Mouse (Mus musculus) macrophage (primary cell): ENCODE measurements around the gene Grtp1. TPM values are rescaled to one million over a fixed set of nuclear protein-coding genes. Genes with fewer than 3 reads are reported as not detected.

Experiments
- H3K27ac ChIP-seq: fragments of 350-480 bp; formaldehyde crosslinking; 2 replicates; pipeline ENCODE4 v1.9.0; 2021
- H3K36me3 ChIP-seq: fragments of 350-480 bp; formaldehyde crosslinking; 2 replicates; pipeline ENCODE4 v1.9.0; 2021; ENCODE audit errors: inconsistent target
- H3K4me3 ChIP-seq: fragments of 350-480 bp; formaldehyde crosslinking; 2 replicates; pipeline ENCODE4 v1.9.0; 2021; ENCODE audit errors: inconsistent target
- H3K79me2 ChIP-seq: fragments of 350-480 bp; formaldehyde crosslinking; 2 replicates; pipeline ENCODE4 v1.9.0; 2021; ENCODE audit errors: inconsistent target
- whole genome bisulfite sequencing: methylation state at CpG from one replicate; pipeline ENCODE4 v1.1.7; 2026; ENCODE audit warnings: inconsistent platforms; ENCODE audit not compliant: missing documents; 5-methylcytosine and 5-hydroxymethylcytosine counted together
- polyA plus RNA-seq: library from polyadenylated mRNA; stranded (reverse); fragments of 250-400 nt; gene quantifications from 3 replicates; pipeline ENCODE4 v1.2.4, GENCODE M21; 2018; ENCODE audit warnings: inconsistent platforms

Grtp1 gene
- polyA plus RNA-seq, 1 experiment from 2014 or later: 0.34 TPM

DNA sequence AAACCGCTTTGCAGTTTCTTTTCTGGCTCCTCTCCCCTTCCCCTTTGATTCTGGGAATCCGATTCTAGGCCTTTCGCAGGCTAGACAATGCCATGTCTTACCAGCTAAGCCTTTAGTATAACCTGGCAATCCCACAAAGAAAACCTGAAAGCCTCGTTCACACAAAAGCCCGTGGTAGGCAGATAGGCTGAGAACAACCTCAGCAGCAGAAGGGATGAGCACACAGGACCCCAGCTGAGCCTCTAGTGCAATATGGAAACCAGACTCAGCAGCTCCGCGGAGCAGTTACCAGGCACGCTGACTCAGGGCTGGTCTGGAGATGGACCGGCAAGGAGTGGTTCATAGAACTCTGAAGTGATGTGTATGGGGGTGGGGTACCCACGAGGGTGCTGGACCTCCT, 5.6 kb downstream of the Grtp1 start:
- 78% methylated on average over 9 of the region's 10 CpGs for WGBS
- H3K79me2 ChIP-seq: no peaks in the 10 kb centered on the region
- no peak overlapping the region for H3K27ac ChIP-seq
- no peaks in the 10 kb centered on the region for H3K36me3 ChIP-seq
- H3K4me3 ChIP-seq: no peak overlapping the region

DNA sequence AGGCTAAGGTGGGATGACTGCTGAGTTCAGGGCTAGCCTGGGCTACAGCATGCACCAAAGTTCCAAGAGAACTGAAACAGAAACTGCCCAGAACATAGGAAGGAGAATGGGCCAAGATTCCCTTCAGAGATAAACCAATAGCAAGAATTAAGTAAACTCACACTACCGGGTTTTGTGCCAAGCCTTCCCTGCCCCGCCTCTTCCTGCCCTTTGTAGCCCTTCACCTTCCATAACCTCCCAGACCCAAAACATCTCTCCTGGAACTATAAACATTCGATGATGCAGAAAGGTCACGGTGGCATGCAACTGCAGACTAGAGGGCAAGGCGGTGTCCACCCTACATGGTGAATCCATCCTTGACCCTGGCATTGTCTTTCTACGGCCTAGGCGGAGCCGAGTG, 10.2 kb downstream of the Grtp1 start:
- Histone ChIP-seq H3K79me2 (no peaks in the 10 kb centered on the region), H3K36me3 (no peaks in the 10 kb centered on the region), H3K27ac (no peak overlapping the region), H3K4me3 (no peak overlapping the region)
- 88% methylated on average over 8 of the region's 8 CpGs for WGBS

DNA sequence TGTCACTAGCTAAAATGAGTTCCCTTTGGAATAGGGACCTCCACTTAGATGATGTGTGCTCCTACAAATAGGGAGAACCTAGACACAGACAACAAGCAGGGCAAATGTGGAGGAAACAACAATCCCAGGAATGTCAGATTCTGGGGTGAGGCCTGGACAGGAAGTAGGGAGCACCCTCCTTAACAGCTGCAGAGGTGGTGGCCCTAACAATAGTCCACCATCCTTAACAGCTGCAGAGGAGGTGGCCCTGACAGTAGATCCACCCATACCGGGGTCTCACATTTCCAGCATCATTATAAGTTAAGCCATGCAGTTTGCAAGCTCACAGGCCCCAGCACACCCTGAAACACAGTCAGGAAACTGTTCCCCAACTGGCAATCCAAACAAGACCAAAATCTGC, 11.6 kb downstream of the Grtp1 start:
- H3K4me3 ChIP-seq: no peak overlapping the region
- H3K79me2 ChIP-seq: no peaks in the 10 kb centered on the region
- no peak overlapping the region for H3K27ac ChIP-seq
- WGBS: 90% methylated on average over 1 of the region's 1 CpGs
- no peaks in the 10 kb centered on the region for H3K36me3 ChIP-seq

DNA sequence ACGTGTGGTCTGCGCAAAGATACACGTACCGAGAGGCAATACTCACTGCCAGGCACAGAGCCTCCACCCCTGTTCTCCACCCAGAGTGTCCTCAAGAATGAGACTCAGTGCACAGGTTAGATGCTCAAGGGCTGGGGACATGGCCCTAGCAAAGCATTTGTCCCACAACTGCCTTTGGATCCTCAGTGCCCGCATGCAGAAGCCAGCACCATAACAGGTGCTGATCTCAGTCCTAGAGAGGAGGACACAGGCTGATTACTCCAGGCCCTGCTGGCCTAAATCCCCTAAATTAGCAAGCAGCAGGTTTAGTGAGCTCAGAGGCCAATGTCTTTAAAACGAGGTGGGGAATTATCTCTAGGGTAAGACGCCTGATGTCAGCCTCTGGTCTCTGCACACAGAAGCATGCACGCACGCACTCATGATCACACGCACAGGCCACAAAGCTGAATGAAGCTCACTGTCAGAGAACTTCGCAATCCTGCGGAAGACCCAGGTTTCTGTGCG, 12.3 kb downstream of the Grtp1 start:
- no peak overlapping the region for H3K27ac ChIP-seq
- H3K4me3 ChIP-seq: no peak overlapping the region
- no peaks in the 10 kb centered on the region for H3K79me2 ChIP-seq
- no peaks in the 10 kb centered on the region for H3K36me3 ChIP-seq
- 88% methylated on average over 13 of the region's 13 CpGs for WGBS

DNA sequence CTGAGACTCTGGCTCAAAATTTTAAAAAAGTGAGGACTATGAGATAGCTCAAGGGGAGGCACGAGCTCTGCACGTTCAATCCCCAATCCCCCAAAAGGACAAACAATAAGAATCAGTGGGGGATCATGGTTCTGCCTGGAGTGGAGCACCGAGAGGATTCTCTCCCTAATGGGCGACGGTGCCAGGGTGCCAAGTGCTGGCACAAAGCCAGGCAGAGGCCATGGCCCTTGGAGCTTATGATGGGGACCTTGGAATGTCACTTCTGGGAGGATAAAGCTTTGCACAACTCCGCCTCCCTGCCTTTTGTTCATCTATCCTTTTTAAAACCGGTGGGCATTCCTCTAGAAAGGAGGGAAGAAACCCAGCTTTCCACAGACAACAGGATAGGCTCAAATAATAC, 12.8 kb downstream of the Grtp1 start:
- Histone ChIP-seq H3K36me3 (no peaks in the 10 kb centered on the region), H3K79me2 (no peaks in the 10 kb centered on the region), H3K4me3 (no peak overlapping the region), H3K27ac (no peak overlapping the region)
- WGBS: 85% methylated on average over 7 of the region's 7 CpGs

DNA sequence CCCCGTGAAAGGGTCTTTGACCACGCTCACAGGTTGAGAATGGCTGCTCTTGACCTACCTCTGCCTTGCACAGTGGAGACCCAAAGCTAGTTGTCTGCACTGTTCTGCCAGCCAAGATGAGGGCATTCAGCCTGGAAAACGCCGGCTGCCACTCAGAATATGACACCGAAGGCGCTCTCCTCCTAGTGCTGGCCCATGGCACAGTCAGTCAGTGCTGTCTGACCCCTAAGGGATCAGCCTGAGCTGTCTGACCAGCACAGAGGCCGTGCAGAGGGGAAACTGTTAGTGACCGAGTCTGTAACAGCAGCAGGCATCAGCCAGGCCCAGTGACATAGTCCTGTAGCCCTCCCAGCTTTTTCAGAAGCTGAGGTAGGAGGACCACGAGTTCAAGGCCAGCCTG, 13.2 kb downstream of the Grtp1 start:
- no peaks in the 10 kb centered on the region for H3K79me2 ChIP-seq
- no peak overlapping the region for H3K27ac ChIP-seq
- H3K4me3 ChIP-seq: no peak overlapping the region
- WGBS: 88% methylated on average over 9 of the region's 9 CpGs
- no peaks in the 10 kb centered on the region for H3K36me3 ChIP-seq

DNA sequence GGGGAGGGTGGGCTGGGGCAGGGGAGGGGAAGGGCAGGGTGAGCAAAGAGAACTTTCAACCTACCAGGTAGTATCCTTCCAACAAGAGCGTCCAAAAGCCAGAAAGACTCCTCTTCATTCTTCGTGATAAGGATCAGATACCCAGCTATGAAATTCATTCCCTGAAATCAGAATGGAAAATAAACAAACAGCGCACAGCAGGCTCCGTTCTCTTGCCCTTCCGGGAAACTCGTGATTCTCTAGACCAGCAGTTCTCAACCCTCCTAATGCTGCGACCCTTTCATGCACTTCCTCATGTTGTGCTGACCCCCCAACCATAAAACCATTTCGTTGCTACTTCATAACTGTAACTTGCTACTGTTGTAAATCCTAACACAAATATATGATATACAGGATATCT, 13.6 kb downstream of the Grtp1 start:
- no peak overlapping the region for H3K4me3 ChIP-seq
- no peaks in the 10 kb centered on the region for H3K36me3 ChIP-seq
- no peak overlapping the region for H3K27ac ChIP-seq
- 90% methylated on average over 8 of the region's 8 CpGs for WGBS
- no peaks in the 10 kb centered on the region for H3K79me2 ChIP-seq

DNA sequence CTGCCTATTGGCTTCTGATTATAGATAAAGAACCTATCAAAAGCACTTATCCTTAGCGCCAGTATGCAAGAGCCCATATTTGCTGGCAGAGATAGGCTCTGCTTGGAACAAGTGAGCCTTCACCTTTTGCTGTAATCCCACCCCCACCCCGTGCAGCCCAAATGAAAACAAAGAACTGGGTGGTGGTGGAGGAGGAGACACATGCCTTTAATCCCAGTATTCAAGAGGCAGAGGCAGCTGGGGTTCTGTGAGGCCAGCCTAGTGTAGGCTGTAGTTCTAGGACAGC, 18.8 kb downstream of the Grtp1 start:
- Histone ChIP-seq H3K4me3 (no peak overlapping the region), H3K36me3 (no peaks in the 10 kb centered on the region), H3K79me2 (no peaks in the 10 kb centered on the region), H3K27ac (no peak overlapping the region)
- WGBS: 86% methylated on average over 2 of the region's 2 CpGs

DNA sequence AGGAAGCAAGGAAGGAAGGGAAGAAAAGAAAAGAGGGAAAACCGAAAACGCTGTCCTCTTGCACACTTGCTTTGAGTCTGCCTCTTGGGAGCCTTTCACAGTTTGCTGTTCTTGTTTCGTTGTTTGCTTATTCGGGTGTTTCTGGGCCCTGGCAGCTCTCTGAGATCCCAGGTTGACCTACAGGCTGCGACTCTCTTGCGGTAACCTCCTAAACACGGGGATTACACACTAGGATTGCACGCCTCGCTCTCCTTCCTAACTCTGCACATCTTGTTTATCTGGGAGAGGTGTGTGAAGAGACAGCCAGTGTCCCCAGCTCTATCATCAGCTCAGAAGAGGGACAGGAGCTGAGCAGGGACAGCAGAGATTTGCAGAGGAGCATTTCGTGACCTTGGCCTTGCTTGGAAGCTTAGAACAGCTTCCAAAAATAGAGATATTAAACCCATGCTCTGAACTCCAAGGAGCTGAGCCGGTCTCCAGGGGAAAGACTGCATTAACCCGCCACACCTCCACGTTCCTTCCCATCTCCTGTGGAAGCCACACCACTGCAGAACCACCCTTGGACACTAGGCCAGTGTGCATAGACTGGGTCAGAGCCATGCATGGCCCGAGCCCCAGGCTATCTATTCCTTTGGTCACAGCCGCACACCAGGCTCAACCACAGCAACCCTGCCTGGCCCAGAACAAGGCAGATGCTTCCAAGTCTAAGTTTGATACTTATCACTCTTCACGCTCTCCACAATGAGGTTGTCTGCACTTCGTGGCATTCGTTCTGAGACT, 19.3 kb downstream of the Grtp1 start:
- Histone ChIP-seq H3K79me2 (no peaks in the 10 kb centered on the region), H3K4me3 (no peak overlapping the region), H3K27ac (no peak overlapping the region), H3K36me3 (peaks cover 5% of the 10 kb centered on the region; the same call in 1 of the 2 replicates)
- WGBS: 87% methylated on average over 18 of the region's 18 CpGs

DNA sequence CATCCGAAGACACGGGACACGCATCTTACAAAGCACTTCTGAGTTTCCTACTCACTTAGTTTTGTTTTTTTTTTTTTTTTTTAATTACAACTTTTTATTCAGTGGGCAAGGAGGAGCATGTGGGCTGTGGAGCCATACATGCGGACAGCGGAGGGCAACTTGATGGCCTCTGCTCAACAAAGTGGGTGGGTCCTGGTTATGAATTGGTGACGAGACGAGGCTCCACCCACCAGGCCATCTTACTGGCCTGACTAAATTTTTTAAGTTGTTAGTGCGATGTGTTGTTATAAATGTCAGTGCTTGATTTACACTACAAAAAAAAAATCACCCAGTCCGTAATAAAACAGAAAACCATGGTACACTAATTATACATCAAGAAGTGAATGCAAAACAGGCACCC, 20.0 kb downstream of the Grtp1 start:
- Histone ChIP-seq H3K4me3 (no peak overlapping the region), H3K27ac (no peak overlapping the region), H3K36me3 (peaks cover 12% of the 10 kb centered on the region; the same call in 1 of the 2 replicates), H3K79me2 (no peaks in the 10 kb centered on the region)
- 85% methylated on average over 9 of the region's 9 CpGs for WGBS

DNA sequence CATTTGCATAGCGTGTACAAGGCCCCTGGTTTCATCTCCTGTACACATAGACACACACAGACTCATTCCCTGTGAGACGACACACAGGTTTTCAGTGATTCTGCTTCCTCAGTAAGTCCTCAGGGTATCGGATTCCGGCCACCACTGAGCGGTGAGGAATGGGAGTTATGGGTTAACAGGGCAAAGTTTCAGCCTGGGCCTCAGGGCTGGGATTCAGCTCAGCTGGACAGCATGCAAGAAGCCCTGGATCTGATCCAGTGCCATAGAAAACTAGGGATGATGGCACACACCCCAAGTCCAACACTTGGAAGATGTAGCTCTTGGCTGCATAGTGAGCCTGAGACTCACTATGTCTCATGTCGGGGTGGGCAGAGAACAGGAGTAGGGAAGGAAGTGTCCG, 20.5 kb downstream of the Grtp1 start:
- H3K79me2 ChIP-seq: no peaks in the 10 kb centered on the region
- H3K27ac ChIP-seq: no peak overlapping the region
- H3K36me3 ChIP-seq: peaks cover 17% of the 10 kb centered on the region
- WGBS: 85% methylated on average over 7 of the region's 7 CpGs
- no peak overlapping the region for H3K4me3 ChIP-seq

DNA sequence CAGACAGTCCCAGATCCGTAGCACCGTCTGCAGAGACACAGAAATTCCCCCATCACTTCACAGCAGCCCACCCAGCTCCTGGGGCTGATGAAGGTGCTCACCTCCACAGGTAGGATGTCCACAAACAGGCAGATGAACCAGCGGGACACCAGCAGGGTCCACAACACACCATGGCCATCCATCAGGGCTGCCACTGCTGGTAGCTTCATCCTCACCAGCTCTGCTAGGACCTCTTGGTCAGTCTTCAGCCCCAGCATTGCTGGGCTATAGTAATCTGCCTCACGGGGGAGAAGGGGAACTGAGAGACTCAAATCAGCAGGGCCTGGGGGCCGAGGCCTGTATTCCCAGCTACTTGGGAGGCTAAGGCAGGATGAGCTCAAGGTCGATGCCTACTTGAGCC, 20.9 kb downstream of the Grtp1 start:
- Histone ChIP-seq H3K4me3 (no peak overlapping the region), H3K36me3 (peaks cover 21% of the 10 kb centered on the region), H3K27ac (no peak overlapping the region), H3K79me2 (no peaks in the 10 kb centered on the region)
- WGBS: 78% methylated on average over 6 of the region's 6 CpGs

DNA sequence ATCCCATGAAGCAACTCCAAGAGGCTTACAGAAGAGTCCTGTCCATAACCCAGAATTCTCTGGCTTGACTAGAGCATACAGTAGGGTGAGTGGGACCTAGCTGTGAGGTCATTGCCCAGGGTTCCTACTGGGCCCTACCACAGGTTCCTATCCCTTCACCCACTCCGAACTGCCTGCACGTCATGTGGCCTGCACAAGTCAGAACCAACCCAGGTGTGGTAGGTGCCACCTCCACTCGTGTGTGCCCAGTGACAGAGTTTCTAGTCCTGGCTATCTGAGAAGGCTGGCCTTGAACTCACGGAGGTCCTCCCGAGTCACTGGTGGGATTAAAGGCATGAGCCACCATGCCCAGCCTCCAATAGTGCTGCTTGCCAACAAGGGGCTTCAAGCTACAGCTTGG, 22.3 kb downstream of the Grtp1 start:
- Histone ChIP-seq H3K27ac (no peak overlapping the region), H3K4me3 (no peak overlapping the region), H3K36me3 (peaks cover 35% of the 10 kb centered on the region), H3K79me2 (no peaks in the 10 kb centered on the region; the same call in 1 of the 2 replicates)
- 100% methylated on average over 4 of the region's 5 CpGs for WGBS

DNA sequence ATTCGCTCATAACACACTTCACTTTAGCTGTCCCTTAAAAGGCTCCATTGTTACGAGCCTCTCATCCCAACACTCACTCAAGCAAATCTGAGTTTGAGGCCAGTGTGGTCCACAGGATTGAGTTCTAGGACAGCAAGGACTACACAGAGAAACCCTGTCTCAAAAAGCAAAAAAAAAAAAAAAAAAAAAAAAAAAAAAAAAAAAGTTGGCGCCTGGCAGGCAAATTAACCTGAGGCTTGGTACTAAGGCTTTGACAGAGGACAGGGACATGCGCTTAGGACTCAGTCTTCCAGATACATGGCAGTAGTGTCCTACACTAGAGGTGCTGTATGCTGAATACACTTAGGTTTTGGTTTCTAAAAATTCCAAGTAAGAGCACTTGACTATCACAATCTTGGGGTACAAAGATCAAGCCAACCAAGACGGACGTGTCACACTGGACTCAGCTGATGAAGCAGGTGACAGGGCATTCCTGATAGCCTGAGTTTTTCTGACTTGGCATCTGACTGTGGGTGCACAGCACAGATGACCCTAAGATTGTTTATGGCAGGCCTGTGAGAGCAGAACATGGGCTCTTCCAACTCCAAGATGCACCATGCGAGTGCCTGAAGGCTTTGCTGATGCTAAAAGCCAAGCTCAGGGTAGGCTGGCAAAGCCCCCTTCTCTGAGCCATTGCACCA, 23.1 kb downstream of the Grtp1 start:
- Histone ChIP-seq H3K36me3 (peaks cover 43% of the 10 kb centered on the region), H3K27ac (no peak overlapping the region), H3K79me2 (peaks cover 5% of the 10 kb centered on the region; the same call in 1 of the 2 replicates), H3K4me3 (no peak overlapping the region)
- 92% methylated on average over 7 of the region's 7 CpGs for WGBS

DNA sequence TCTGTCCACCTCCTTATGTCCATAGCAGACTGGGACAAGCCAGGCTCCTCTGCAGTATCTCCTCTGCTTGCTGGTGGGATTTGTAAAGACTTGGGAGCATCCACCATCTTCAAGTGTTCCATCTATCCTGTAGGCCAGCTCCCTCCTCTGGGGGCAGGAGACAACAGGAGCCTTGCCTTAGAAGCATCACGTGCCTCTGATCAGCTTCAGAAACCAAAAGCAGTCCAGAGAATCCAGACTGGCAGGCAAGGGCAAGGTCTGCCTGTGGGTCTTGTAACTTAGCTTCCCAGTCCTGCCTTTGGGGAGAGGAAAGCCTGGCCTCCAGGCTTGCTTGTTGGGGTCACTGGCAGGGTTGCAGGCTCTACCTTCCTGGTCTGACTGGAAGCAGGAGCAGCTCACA, 24.8 kb downstream of the Grtp1 start:
- peaks cover 22% of the 10 kb centered on the region for H3K79me2 ChIP-seq
- H3K36me3 ChIP-seq: peaks cover 60% of the 10 kb centered on the region
- 95% methylated on average over 1 of the region's 1 CpGs for WGBS
- no peak overlapping the region for H3K4me3 ChIP-seq
- H3K27ac ChIP-seq: no peak overlapping the region
